In genomic region chr14:102629601-102630000, GRCm38 (mm10) we compare ENCODE assay signal across 30 mouse cellular contexts.
DNase-seq lines count a peak whose midpoint lies in the region; ATAC-seq and TF ChIP-seq lines count a peak whose summit lies in the region.
"Had no signal": no experiment of that assay in that cellular context is flagged by ENCODE, and none has a peak within 500 bp of the region (broad histone marks: within the 10 kb centered on the region; RNA-seq: fewer than 3 reads in every experiment).

No protein-coding gene starts in this region.

- no peaks in the 10 kb centered on the region for H3K36me3 ChIP-seq in forebrain, postnatal 0 days (ENCODE audit: insufficient read depth)
- H3K36me3 ChIP-seq: embryonic facial prominence, embryonic 15.5 days; heart, embryonic 12.5 days; hindbrain, embryonic 12.5 days; intestine, embryonic 15.5 days; neural tube, embryonic 13.5 days had no signal

- no peak for TF ChIP-seq CTCF in forebrain, postnatal 0 days (IDR thresholded peaks at IDR 0.05; ENCODE audit: low read depth)

- DNase-seq in cerebellum, adult 9-11 months = peak; percentile 17
- no peak for DNase-seq in cerebellum, postnatal 4 days (ENCODE audit: low spot score in 2 of 2)
- DNase-seq in gastrocnemius, adult 18-20 months (ENCODE audit: low spot score) = peak; percentile 3
- no peak for DNase-seq in gastrocnemius, postnatal 10 days
- DNase-seq in left cerebral cortex, adult 11 months (ENCODE audit: low spot score) = peak; percentile 4
- no peak for DNase-seq in left cerebral cortex, postnatal 14 days (ENCODE audit: low spot score in 2 of 2)
- peak; percentile 17 for DNase-seq in forebrain, postnatal 0 days
- no peak for DNase-seq in right cerebral cortex, adult 2 months (ENCODE audit: low spot score in 2 of 2)
- DNase-seq: adrenal gland, postnatal 25 days; cerebellum, postnatal 14 days; embryo, embryonic 11 days; gastrocnemius, postnatal 25 days; heart, adult 18-20 months; heart, postnatal 10 days; kidney, adult 8-10 months; kidney, postnatal 14 days; left cerebral cortex, postnatal 4 days; lung, postnatal 4 days; midbrain, embryonic 14.5 days; retina, postnatal 1 day; thymus, adult 18-20 months; thymus, postnatal 4 days had no signal

- no peak overlapping the region for H3K4me2 ChIP-seq in forebrain, postnatal 0 days (ENCODE audit: low read depth)
- H3K4me2 ChIP-seq: embryonic facial prominence, embryonic 15.5 days; heart, embryonic 12.5 days; hindbrain, embryonic 12.5 days; intestine, embryonic 15.5 days; neural tube, embryonic 13.5 days had no signal

- H3K27ac ChIP-seq in forebrain, postnatal 0 days (ENCODE audit: low read depth, low read length) = no peak overlapping the region
- H3K27ac ChIP-seq: embryonic facial prominence, embryonic 15.5 days; hindbrain, embryonic 12.5 days; intestine, embryonic 15.5 days; layer of hippocampus, adult 2 months; left cerebral cortex, adult 2 months; neural tube, embryonic 13.5 days had no signal

- no peak overlapping the region for H3K4me3 ChIP-seq in forebrain, postnatal 0 days (ENCODE audit: low read depth, low read length)
- H3K4me3 ChIP-seq: embryonic facial prominence, embryonic 15.5 days; heart, embryonic 12.5 days; hindbrain, embryonic 12.5 days; intestine, embryonic 15.5 days; layer of hippocampus, adult 2 months; left cerebral cortex, adult 2 months; myocyte; neural tube, embryonic 13.5 days had no signal

- 0 out of 2 replicates have a peak, but pooled peaks cover 3% of the 10 kb centered on the region for H3K4me1 ChIP-seq in forebrain, postnatal 0 days (ENCODE audit: insufficient read depth)
- H3K4me1 ChIP-seq: embryonic facial prominence, embryonic 15.5 days; heart, embryonic 12.5 days; hindbrain, embryonic 12.5 days; intestine, embryonic 15.5 days; neural tube, embryonic 13.5 days had no signal

- H3K9me3 ChIP-seq in forebrain, postnatal 0 days (ENCODE audit: low read length) = no peaks in the 10 kb centered on the region
- H3K9me3 ChIP-seq: embryonic facial prominence, embryonic 15.5 days; heart, embryonic 12.5 days; hindbrain, embryonic 12.5 days; intestine, embryonic 15.5 days; neural tube, embryonic 13.5 days had no signal

- intact Hi-C loops in left cerebral cortex, postnatal 14 days (cut with DNase I) = no loop called here

- no peaks in the 10 kb centered on the region for H3K27me3 ChIP-seq in forebrain, postnatal 0 days (ENCODE audit: insufficient read depth, low read length)
- H3K27me3 ChIP-seq: embryonic facial prominence, embryonic 15.5 days; heart, embryonic 12.5 days; hindbrain, embryonic 12.5 days; intestine, embryonic 15.5 days; neural tube, embryonic 13.5 days had no signal

- no peak overlapping the region for H3K9ac ChIP-seq in forebrain, postnatal 0 days
- H3K9ac ChIP-seq: embryonic facial prominence, embryonic 15.5 days; heart, embryonic 12.5 days; hindbrain, embryonic 12.5 days; intestine, embryonic 15.5 days; neural tube, embryonic 13.5 days had no signal

- peak; percentile 55; the same call in 1 of the 2 replicates for ATAC-seq in forebrain, postnatal 0 days
- ATAC-seq: intestine, embryonic 15.5 days had no signal

- WGBS in forebrain, postnatal 0 days = 30% methylated on average over 2 of the region's 2 CpGs

Comparison
In these comparisons a context has a peak if more than half of its experiments do, and no peak if none do; other contexts are left out.
1. DNase-seq: peak in cerebellum, adult 9-11 months (single experiment), gastrocnemius, adult 18-20 months (single experiment), left cerebral cortex, adult 11 months (single experiment) and forebrain, postnatal 0 days (single experiment); none in cerebellum, postnatal 4 days (0 of 2), gastrocnemius, postnatal 10 days (single experiment), left cerebral cortex, postnatal 14 days (0 of 2) and right cerebral cortex, adult 2 months (0 of 2).